Mouse (Mus musculus) olfactory bulb, adult 2 months (tissue): ENCODE results near the gene T2.

Experiments
- CTCF ChIP-seq: fragments of 200-500 bp; IDR thresholded peaks from 2 replicates; pipeline ENCODE4 v1.5.1; 2012; ENCODE audit warnings: low read depth, mild to moderate bottlenecking, low read length, moderate library complexity; ENCODE audit not compliant: insufficient read depth
- POLR2A ChIP-seq: fragments of 200-500 bp; IDR thresholded peaks from 2 replicates; pipeline ENCODE4 v1.6.1; 2012; ENCODE audit warnings: mild to moderate bottlenecking, low read depth, low read length, moderate library complexity; ENCODE audit not compliant: insufficient read depth

- no peak for TF ChIP-seq POLR2A
- TF ChIP-seq CTCF, result no peak
Measured at GRCm38 (mm10) chr17:8429436-8429835, 73.6 kb downstream of the T2 start.
